In the genomic region with DNA sequence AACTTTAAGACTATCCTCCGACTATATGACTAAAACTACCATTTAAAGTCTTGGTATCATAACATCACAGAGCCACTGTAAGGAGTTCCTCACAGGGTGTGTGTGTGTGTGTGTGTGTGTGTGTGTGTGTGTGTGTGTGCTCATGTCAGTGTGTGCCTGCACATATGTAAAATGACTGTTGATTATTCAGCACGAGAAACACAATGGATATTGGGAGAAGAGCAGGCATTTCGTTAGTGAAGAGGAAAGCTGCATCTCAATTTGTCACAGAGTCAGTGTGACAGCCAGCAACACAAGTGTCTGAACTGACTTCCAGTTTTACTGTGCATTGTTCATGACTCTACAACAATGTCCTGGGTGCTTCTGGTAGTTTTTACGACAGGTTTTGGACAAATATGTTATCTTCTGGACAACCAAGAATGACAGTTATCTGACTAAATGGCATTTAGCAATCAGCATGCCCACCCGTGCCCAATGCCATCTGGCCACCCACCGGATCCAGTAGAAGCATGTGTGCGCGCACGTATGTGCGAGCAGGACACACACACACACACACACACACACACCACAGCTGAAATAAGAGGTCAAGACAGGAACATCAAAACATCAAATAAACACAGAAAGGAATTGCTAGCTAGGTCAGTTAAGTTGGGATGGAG, we compare ENCODE assay signal across 9 mouse cellular contexts. TPM values are rescaled to one million over a fixed set of nuclear protein-coding genes. Genes with fewer than 3 reads are reported as not detected.
DNase-seq lines count a peak whose midpoint lies in the region; ATAC-seq lines count a peak whose summit lies in the region.
"Had no signal": no experiment of that assay in that cellular context is flagged by ENCODE, and none has a peak within 500 bp of the region (broad histone marks: within the 10 kb centered on the region; RNA-seq: fewer than 3 reads in every experiment).

No protein-coding gene starts in this region.

- H3K4me2 ChIP-seq in hindbrain, embryonic 12.5 days (replicated peaks), result peak overlapping the region; percentile 66

- peak overlapping the region; percentile 98 for H3K27ac ChIP-seq in hindbrain, embryonic 12.5 days
- H3K27ac ChIP-seq: left cerebral cortex, adult 2 months had no signal

- H3K9ac ChIP-seq in hindbrain, embryonic 12.5 days, result peak overlapping the region; percentile 94

- no peaks in the 10 kb centered on the region for H3K27me3 ChIP-seq in hindbrain, embryonic 12.5 days

- 37% methylated on average over 10 of the region's 10 CpGs for WGBS in hindbrain, embryonic 12.5 days

- peaks cover 9% of the 10 kb centered on the region for H3K4me1 ChIP-seq in hindbrain, embryonic 12.5 days

- no peak for ATAC-seq in hindbrain, embryonic 12.5 days (ENCODE audit: low FRiP score)

- H3K9me3 ChIP-seq in hindbrain, embryonic 12.5 days (replicated peaks), result no peaks in the 10 kb centered on the region

- H3K36me3 ChIP-seq in hindbrain, embryonic 12.5 days, result no peaks in the 10 kb centered on the region

- H3K4me3 ChIP-seq in hindbrain, embryonic 12.5 days, result peak overlapping the region; percentile 90

- DNase-seq in embryo, embryonic 10 days (ENCODE audit: low spot score), result peak; percentile 33
- DNase-seq in embryo, embryonic 10.5 days (ENCODE audit: low spot score), result no peak
- DNase-seq in brain, adult 2 months (ENCODE audit: low read depth, low spot score), result peak; percentile 10
- DNase-seq in lung, postnatal 14 days, result peak; percentile 5
- no peak for DNase-seq in layer of hippocampus, adult 8-10 months (ENCODE audit: low spot score in 2 of 2)
- DNase-seq in layer of hippocampus, postnatal 36 days, result no peak
- DNase-seq in thymus, postnatal 10 days (ENCODE audit: low spot score in 2 of 2), result no peak

RNA-seq across cellular contexts. Expression of a gene that starts 3.1 kb away (rescaled TPM):
- polyA plus RNA-seq in hindbrain, embryonic 12.5 days (2016; fragmentation: Nextera tagmentation; extraction: Ambion mirVana), result 22.8 and 24.3 TPM in 2 replicates
- 1 to 10 TPM; 3.5 to 5.1 (median 4.6) TPM for total RNA-seq in layer of hippocampus, adult 8-10 months (2022)
- 1 to 10 TPM; 3.9 to 4.8 TPM for total RNA-seq in layer of hippocampus, postnatal 36 days (2021)

Comparison
In these comparisons a context has a peak if more than half of its experiments do, and no peak if none do; other contexts are left out.
1. DNase-seq: peak in embryo, embryonic 10 days (single experiment), brain, adult 2 months (single experiment) and lung, postnatal 14 days (single experiment); none in embryo, embryonic 10.5 days (single experiment), layer of hippocampus, adult 8-10 months (0 of 2), layer of hippocampus, postnatal 36 days (0 of 2) and thymus, postnatal 10 days (0 of 2).